Mouse (Mus musculus) myocyte (in vitro differentiated cells): ENCODE measurements around the gene Txndc5. TPM values are rescaled to one million over a fixed set of nuclear protein-coding genes. Genes with fewer than 3 reads are reported as not detected.

ENCODE experiments used
- H3K27me3 ChIP-seq: one replicate; pipeline ENCODE4 v1.6.1; 2011; ENCODE audit not compliant: control insufficient read depth, insufficient read depth, insufficient read length
- H3K36me3 ChIP-seq: one replicate; pipeline ENCODE4 v1.6.1; 2011; ENCODE audit not compliant: control insufficient read depth, insufficient read depth
- H3K4me2 ChIP-seq: one replicate; pipeline ENCODE4 v1.6.1; 2011; ENCODE audit warnings: low read depth, control low read depth
- H3K4me3 ChIP-seq: one replicate; pipeline ENCODE4 v1.5.1; 2011; ENCODE audit warnings: mild to moderate bottlenecking, control low read depth, moderate library complexity
- H3K79me2 ChIP-seq: one replicate; pipeline ENCODE4 v1.6.1; 2011; ENCODE audit not compliant: control insufficient read depth, insufficient read depth
- H3ac ChIP-seq: one replicate; pipeline ENCODE4 v1.6.1; 2011; ENCODE audit not compliant: control insufficient read depth, insufficient read length
- CEBPB ChIP-seq: IDR thresholded peaks from 2 replicates; pipeline ENCODE4 v1.6.1; 2011; ENCODE audit warnings: mild to moderate bottlenecking, moderate library complexity; ENCODE audit not compliant: poor library complexity, insufficient read depth, severe bottlenecking
- E2F4 ChIP-seq: IDR thresholded peaks from one replicate; pipeline ENCODE4 v1.6.1; 2011; ENCODE audit warnings: mild to moderate bottlenecking, control low read depth, moderate library complexity; ENCODE audit not compliant: insufficient read depth
- MAX ChIP-seq: IDR thresholded peaks from one replicate; pipeline ENCODE4 v1.6.1; 2011; ENCODE audit warnings: low read depth, mild to moderate bottlenecking, control low read depth
- MYOD1 ChIP-seq, 3 experiments: IDR thresholded peaks; one replicate each; pipeline ENCODE4 v1.6.1; 2011; ENCODE audit warnings: control low read depth in 2 of 3, low read depth in 2 of 3, mild to moderate bottlenecking in 2 of 3, moderate library complexity in 1 of 3; ENCODE audit not compliant: insufficient read length in 2 of 3, control insufficient read depth in 1 of 3
- MYOG ChIP-seq, 3 experiments: IDR thresholded peaks; one replicate each; pipeline ENCODE4 v1.6.1; 2011; ENCODE audit warnings: control low read depth in 2 of 3, low read depth in 2 of 3, mild to moderate bottlenecking in 2 of 3; ENCODE audit not compliant: insufficient read length in 2 of 3, control insufficient read depth in 1 of 3, insufficient read depth in 1 of 3
- POLR2A ChIP-seq: IDR thresholded peaks from one replicate; pipeline ENCODE4 v1.6.1; 2011; ENCODE audit warnings: low read depth, mild to moderate bottlenecking, control low read depth, moderate library complexity; ENCODE audit not compliant: insufficient read length
- POLR2AphosphoS2 ChIP-seq: IDR thresholded peaks from one replicate; pipeline ENCODE4 v1.6.1; 2011; ENCODE audit warnings: low read depth, control low read depth; ENCODE audit not compliant: insufficient read length
- REST ChIP-seq: IDR thresholded peaks from one replicate; pipeline ENCODE4 v1.6.1; 2011; ENCODE audit warnings: mild to moderate bottlenecking, control low read depth, moderate library complexity; ENCODE audit not compliant: insufficient read depth, insufficient read length
- SRF ChIP-seq: IDR thresholded peaks from one replicate; pipeline ENCODE4 v1.6.1; 2011; ENCODE audit warnings: low read depth; ENCODE audit not compliant: control insufficient read depth, insufficient read length
- TCF12 ChIP-seq: IDR thresholded peaks from one replicate; pipeline ENCODE4 v1.6.1; 2011; ENCODE audit warnings: mild to moderate bottlenecking, control low read depth; ENCODE audit not compliant: poor library complexity, insufficient read depth, severe bottlenecking
- TCF3 ChIP-seq: IDR thresholded peaks from one replicate; pipeline ENCODE4 v1.6.1; 2011; ENCODE audit warnings: low read depth, control low read depth; ENCODE audit not compliant: insufficient read length
- USF1 ChIP-seq: IDR thresholded peaks from one replicate; pipeline ENCODE4 v1.6.1; 2011; ENCODE audit warnings: low read depth, mild to moderate bottlenecking, control low read depth, moderate library complexity
- polyA plus RNA-seq: library from polyadenylated mRNA; unstranded; fragments of >200 nt; fragmentation: generic; extraction: Trizol; gene quantifications from one replicate; pipeline ENCODE4 v1.2.1, GENCODE M21; 2012; ENCODE audit warnings: missing spikeins

Gene Txndc5
- polyA plus RNA-seq, 1 experiment: 127 TPM

DNA sequence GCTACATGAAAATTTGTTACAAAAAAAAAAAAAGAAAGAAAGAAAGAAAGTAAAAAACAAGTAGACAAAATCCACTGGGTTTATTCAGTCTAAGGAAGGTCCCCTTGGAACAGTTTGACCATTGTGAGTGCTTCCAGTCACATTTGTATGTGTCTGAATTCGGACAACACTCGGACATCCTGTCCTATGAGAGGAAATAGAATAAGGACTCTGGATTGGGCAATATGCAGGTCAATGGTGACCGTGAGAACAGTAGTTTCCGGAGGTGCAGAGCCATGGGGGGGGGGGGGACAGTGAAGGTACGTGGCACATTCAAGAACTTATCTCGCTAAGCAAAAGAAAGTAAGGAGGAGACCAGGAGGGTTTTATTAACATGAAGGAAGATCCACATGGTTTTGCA lies 6.1 kb upstream of the Txndc5 start:
- H3K27me3 ChIP-seq: peaks cover 4% of the 10 kb centered on the region
- TF ChIP-seq POLR2AphosphoS2 (no peak), USF1 (no peak), POLR2A (no peak), TCF12 (no peak), MAX (no peak), CEBPB (no peak), MYOD1 (IDR thresholded peaks at IDR 0.05; ENCODE audit: control insufficient read depth in 1 of 3, insufficient read length in 2 of 3, low read depth in 2 of 3) (no peak), SRF (no peak), MYOG (IDR thresholded peaks at IDR 0.05; ENCODE audit: control insufficient read depth in 1 of 3, insufficient read depth in 1 of 3, insufficient read length in 2 of 3, low read depth in 2 of 3) (no peak), TCF3 (no peak), REST (no peak), E2F4 (no peak)
- no peaks in the 10 kb centered on the region for H3K36me3 ChIP-seq
- H3K4me2 ChIP-seq: no peak overlapping the region
- no peaks in the 10 kb centered on the region for H3K79me2 ChIP-seq
- no peak overlapping the region for H3K4me3 ChIP-seq
- H3ac ChIP-seq: no peak overlapping the region

DNA sequence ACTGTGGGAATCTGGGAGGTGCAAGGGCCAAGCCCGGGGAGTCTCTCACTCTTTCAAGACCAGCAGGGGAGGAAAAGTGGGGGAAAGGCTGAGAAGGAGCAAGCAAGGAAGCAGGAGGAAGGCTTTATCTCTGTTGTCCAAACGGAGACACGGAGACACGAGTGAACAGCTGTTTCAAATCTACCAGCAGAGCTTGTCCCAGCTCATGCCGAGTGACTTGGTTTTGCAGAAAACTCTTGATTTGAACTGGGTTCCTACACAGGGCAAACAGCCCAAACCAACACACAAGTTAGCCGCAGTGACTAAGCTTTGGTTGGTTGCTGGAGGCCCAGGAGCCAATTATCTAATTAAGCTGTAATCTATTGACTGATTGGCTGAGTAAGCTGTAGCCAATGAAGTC lies 5.4 kb upstream of the Txndc5 start:
- no peaks in the 10 kb centered on the region for H3K79me2 ChIP-seq
- H3K4me2 ChIP-seq: peak overlapping the region; percentile 53
- H3K4me3 ChIP-seq: no peak overlapping the region
- no peaks in the 10 kb centered on the region for H3K36me3 ChIP-seq
- no peak overlapping the region for H3ac ChIP-seq
- H3K27me3 ChIP-seq: no peaks in the 10 kb centered on the region
- TF ChIP-seq MYOD1 (IDR thresholded peaks at IDR 0.05; ENCODE audit: control insufficient read depth in 1 of 3, insufficient read length in 2 of 3, low read depth in 2 of 3): peak in 2 of 3 experiments; percentile 31 to 46
- TF ChIP-seq CEBPB: no peak

DNA sequence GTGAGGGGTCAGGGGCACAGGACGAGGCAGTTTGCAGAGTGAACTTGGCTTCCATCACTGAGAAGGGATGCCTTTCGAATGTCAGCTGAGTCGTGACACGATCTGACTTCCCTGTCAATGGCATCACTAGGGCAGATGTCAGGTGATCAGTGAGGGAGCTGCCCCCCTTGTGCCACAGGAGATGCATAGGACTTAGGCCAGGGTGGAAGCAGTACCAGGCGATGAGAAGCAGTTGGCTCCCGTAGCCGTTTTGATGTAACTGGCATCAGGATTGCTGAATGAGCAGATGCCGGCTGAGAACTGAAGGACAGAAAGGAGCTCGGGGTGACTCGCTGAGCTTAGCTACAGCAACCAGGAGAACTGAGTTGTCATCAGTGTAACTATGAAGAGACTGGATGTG lies 4.8 kb upstream of the Txndc5 start:
- Histone ChIP-seq H3K27me3 (no peaks in the 10 kb centered on the region), H3K4me2 (peak overlapping the region; percentile 53), H3ac (no peak overlapping the region), H3K4me3 (no peak overlapping the region), H3K79me2 (no peaks in the 10 kb centered on the region), H3K36me3 (no peaks in the 10 kb centered on the region)
- TF ChIP-seq E2F4 (no peak), SRF (no peak), TCF3 (no peak), TCF12 (no peak), MYOD1 (IDR thresholded peaks at IDR 0.05; ENCODE audit: control insufficient read depth in 1 of 3, insufficient read length in 2 of 3, low read depth in 2 of 3) (no peak), MAX (no peak)

- H3ac ChIP-seq: no peak overlapping the region
- peaks cover 10% of the 10 kb centered on the region for H3K79me2 ChIP-seq
- TF ChIP-seq TCF3: no peak
- no peak for TF ChIP-seq REST
- no peaks in the 10 kb centered on the region for H3K36me3 ChIP-seq
- H3K4me2 ChIP-seq: no peak overlapping the region
- no peaks in the 10 kb centered on the region for H3K27me3 ChIP-seq
- H3K4me3 ChIP-seq: no peak overlapping the region
These were observed 2.9 kb upstream of the Txndc5 start for GRCm38 (mm10) chr13:38531498-38531897.

DNA sequence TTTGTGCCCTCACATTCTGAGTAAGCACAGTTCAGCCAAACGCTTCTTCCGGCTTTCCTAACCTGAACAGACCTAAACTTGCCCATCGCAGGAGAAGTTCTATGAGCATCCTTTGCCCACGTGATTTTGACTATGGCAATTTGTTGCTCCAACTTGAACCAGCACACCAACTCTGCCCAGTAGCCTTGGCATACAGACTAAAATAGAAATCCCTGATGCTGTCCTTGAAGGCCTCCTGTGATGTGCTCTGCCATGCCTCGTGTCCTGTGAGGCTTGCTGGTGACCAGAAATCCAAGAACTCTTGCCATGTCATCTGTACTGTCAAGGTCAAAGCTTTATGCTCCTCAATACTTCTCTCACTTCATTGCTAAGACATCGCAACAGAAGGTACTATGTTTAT lies 952 bp upstream of the Txndc5 start:
- no peaks in the 10 kb centered on the region for H3K27me3 ChIP-seq
- no peak overlapping the region for H3ac ChIP-seq
- TF ChIP-seq MYOD1 (IDR thresholded peaks at IDR 0.05; ENCODE audit: control insufficient read depth in 1 of 3, insufficient read length in 2 of 3, low read depth in 2 of 3) (no peak), USF1 (no peak), MYOG (IDR thresholded peaks at IDR 0.05; ENCODE audit: control insufficient read depth in 1 of 3, insufficient read depth in 1 of 3, insufficient read length in 2 of 3, low read depth in 2 of 3) (no peak), POLR2A (no peak), CEBPB (no peak)
- H3K36me3 ChIP-seq: no peaks in the 10 kb centered on the region
- H3K4me3 ChIP-seq: no peak overlapping the region
- H3K4me2 ChIP-seq: no peak overlapping the region
- peaks cover 24% of the 10 kb centered on the region for H3K79me2 ChIP-seq
